Mouse (Mus musculus) megakaryocyte, embryonic 14.5 days (primary cell): ENCODE measurements around the gene Zswim1. TPM values are rescaled to one million over a fixed set of nuclear protein-coding genes. Genes with fewer than 3 reads are reported as not detected.

Experiments used
- H3K27me3 ChIP-seq: replicated peaks from 2 replicates; pipeline ENCODE3; 2012; ENCODE audit warnings: inconsistent platforms
- H3K36me3 ChIP-seq: replicated peaks from 2 replicates; pipeline ENCODE3; 2012; ENCODE audit warnings: low read length, inconsistent platforms, mixed read lengths
- H3K4me1 ChIP-seq: 2 replicates; pipeline ENCODE4 v1.6.1; 2012; ENCODE audit warnings: inconsistent platforms
- H3K4me3 ChIP-seq: replicated peaks from 2 replicates; pipeline ENCODE3; 2012; ENCODE audit warnings: moderate library complexity, mild to moderate bottlenecking, inconsistent platforms
- H3K9me3 ChIP-seq: 2 replicates; pipeline ENCODE4 v1.6.1; 2012; ENCODE audit warnings: inconsistent platforms
- FLI1 ChIP-seq: IDR thresholded peaks from 2 replicates; pipeline ENCODE4 v1.6.1; 2012; ENCODE audit warnings: low read length, inconsistent platforms, mixed read lengths
- GATA1 ChIP-seq: IDR thresholded peaks from 3 replicates; pipeline ENCODE4 v1.6.1; 2012; ENCODE audit warnings: mixed read lengths, low read length, inconsistent platforms, borderline replicate concordance
- polyA plus RNA-seq: library from polyadenylated mRNA; stranded (reverse); fragments of >175 nt; gene quantifications from 2 replicates; pipeline ENCODE4 v1.2.3, GENCODE M21; 2012; ENCODE audit warnings: low replicate concordance; ENCODE audit not compliant: insufficient read depth

The Zswim1 gene
- polyA plus RNA-seq, 1 experiment, result 15.6 TPM

GRCm38 (mm10) chr2:164783926-164784581 is 38.4 kb upstream of the Zswim1 start:
- TF ChIP-seq GATA1 (no peak), FLI1 (no peak)
- Histone ChIP-seq H3K4me1 (peaks cover 48% of the 10 kb centered on the region), H3K36me3 (peaks cover 10% of the 10 kb centered on the region), H3K4me3 (no peak overlapping the region), H3K27me3 (peaks cover 27% of the 10 kb centered on the region), H3K9me3 (no peaks in the 10 kb centered on the region)

GRCm38 (mm10) chr2:164784869-164785420 is 37.5 kb upstream of the Zswim1 start:
- Histone ChIP-seq H3K9me3 (no peaks in the 10 kb centered on the region), H3K4me3 (peak overlapping the region; percentile 93), H3K27me3 (peaks cover 18% of the 10 kb centered on the region), H3K4me1 (peaks cover 49% of the 10 kb centered on the region), H3K36me3 (peaks cover 16% of the 10 kb centered on the region)
- TF ChIP-seq FLI1 (no peak), GATA1 (no peak)

- Histone ChIP-seq H3K36me3 (peaks cover 24% of the 10 kb centered on the region), H3K4me3 (peak within 1 kb of the TSS; percentile 93), H3K27me3 (peaks cover 13% of the 10 kb centered on the region), H3K4me1 (peaks cover 49% of the 10 kb centered on the region), H3K9me3 (no peaks in the 10 kb centered on the region)
- TF ChIP-seq GATA1 (no peak), FLI1 (no peak)
Measured at GRCm38 (mm10) chr2:164785481-164786387, 36.8 kb upstream of the Zswim1 start, which contains the start of gene Snx21. Gene Snx21 (plus strand): TSS chr2:164785823.

GRCm38 (mm10) chr2:164786388-164786885 is 36.0 kb upstream of the Zswim1 start:
- no peaks in the 10 kb centered on the region for H3K9me3 ChIP-seq
- H3K36me3 ChIP-seq, result peaks cover 31% of the 10 kb centered on the region
- peak overlapping the region; percentile 93 for H3K4me3 ChIP-seq
- H3K4me1 ChIP-seq, result peaks cover 49% of the 10 kb centered on the region
- TF ChIP-seq GATA1 (no peak), FLI1 (no peak)
- H3K27me3 ChIP-seq, result peaks cover 12% of the 10 kb centered on the region

- Histone ChIP-seq H3K4me3 (no peak overlapping the region), H3K9me3 (no peaks in the 10 kb centered on the region), H3K27me3 (peaks cover 8% of the 10 kb centered on the region), H3K4me1 (peaks cover 46% of the 10 kb centered on the region), H3K36me3 (peaks cover 37% of the 10 kb centered on the region)
- TF ChIP-seq FLI1, result no peak
Measured at GRCm38 (mm10) chr2:164787032-164787431, 35.5 kb upstream of the Zswim1 start.

- TF ChIP-seq FLI1 (no peak), GATA1 (no peak)
- Histone ChIP-seq H3K4me1 (peaks cover 38% of the 10 kb centered on the region), H3K4me3 (no peak overlapping the region), H3K27me3 (peaks cover 3% of the 10 kb centered on the region), H3K36me3 (peaks cover 44% of the 10 kb centered on the region), H3K9me3 (no peaks in the 10 kb centered on the region)
Measured at GRCm38 (mm10) chr2:164787779-164788178, 34.7 kb upstream of the Zswim1 start.

- Histone ChIP-seq H3K4me1 (peaks cover 34% of the 10 kb centered on the region), H3K36me3 (peaks cover 51% of the 10 kb centered on the region), H3K9me3 (no peaks in the 10 kb centered on the region), H3K4me3 (no peak overlapping the region), H3K27me3 (no peaks in the 10 kb centered on the region)
- TF ChIP-seq GATA1 (no peak), FLI1 (no peak)
Measured at GRCm38 (mm10) chr2:164788411-164788810, 34.1 kb upstream of the Zswim1 start.

GRCm38 (mm10) chr2:164790451-164790850 is 32.0 kb upstream of the Zswim1 start:
- Histone ChIP-seq H3K4me1 (peaks cover 35% of the 10 kb centered on the region), H3K36me3 (peaks cover 69% of the 10 kb centered on the region), H3K27me3 (no peaks in the 10 kb centered on the region), H3K9me3 (no peaks in the 10 kb centered on the region), H3K4me3 (no peak overlapping the region)
- TF ChIP-seq FLI1, result no peak
- TF ChIP-seq GATA1, result no peak

GRCm38 (mm10) chr2:164791841-164792261 is 30.6 kb upstream of the Zswim1 start:
- Histone ChIP-seq H3K4me1 (peaks cover 23% of the 10 kb centered on the region), H3K36me3 (peaks cover 83% of the 10 kb centered on the region), H3K27me3 (no peaks in the 10 kb centered on the region), H3K4me3 (no peak overlapping the region), H3K9me3 (no peaks in the 10 kb centered on the region)
- TF ChIP-seq GATA1, result no peak
- no peak for TF ChIP-seq FLI1
